Mouse (Mus musculus) embryonic fibroblast, embryonic 13.5 days (primary cell): Measurements from ENCODE around the gene Fam83b.

Experiments used
- CTCF ChIP-seq: IDR thresholded peaks from 2 replicates; pipeline ENCODE4 v1.5.1; 2011; ENCODE audit warnings: mild to moderate bottlenecking, control low read depth, low read length, moderate library complexity, borderline replicate concordance; ENCODE audit not compliant: insufficient read depth
- POLR2A ChIP-seq: IDR thresholded peaks from 2 replicates; pipeline ENCODE4 v1.6.1; 2011; ENCODE audit warnings: low read depth, mild to moderate bottlenecking, control low read depth, low read length, moderate library complexity

GRCm38 (mm10) chr9:76540684-76541083 lies 26.2 kb downstream of the Fam83b start:
- TF ChIP-seq POLR2A (no peak), CTCF (no peak)
